Mouse (Mus musculus): ENCODE measurements at regions not wholly inside any gene's neighbourhood (a gene's known extent, or its start where the extent isn't known, plus 50 kb on each side); places are given as distances from the start of the nearest gene placed in this dataset.

DNA sequence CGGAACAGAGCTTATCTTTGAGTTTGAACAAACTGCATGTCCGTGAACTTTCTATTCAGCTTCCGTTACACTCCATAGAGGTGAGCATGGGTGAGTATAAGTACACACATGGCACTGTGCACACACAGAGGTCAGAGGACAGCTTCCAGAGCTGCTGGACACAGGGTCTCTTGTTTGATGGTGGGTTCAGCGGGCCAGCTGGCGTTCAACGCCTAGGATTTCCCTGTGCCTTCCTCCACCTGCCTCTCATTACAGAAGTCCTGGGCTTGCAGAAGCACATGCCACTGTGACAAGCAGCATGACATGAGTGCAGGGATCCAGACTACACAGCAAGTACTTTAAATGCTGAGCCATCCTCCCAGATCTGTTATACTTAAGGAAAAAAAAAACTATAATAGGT is 101.4 kb upstream of the Esrrg start:
- no peak for TF ChIP-seq CTCF (IDR thresholded peaks at IDR 0.05 in 2 of 3, conservative IDR thresholded peaks at IDR 0.05 in 1 of 3; ENCODE audit: control insufficient read depth in 1 of 3, insufficient read depth in 1 of 3, low read depth in 2 of 3, low read length in 3 of 3, poor library complexity in 1 of 3, severe bottlenecking in 1 of 3)
- TF ChIP-seq USF2 (IDR thresholded peaks at IDR 0.05; ENCODE audit: borderline replicate concordance in 1 of 2, insufficient read depth in 1 of 2, low read depth in 1 of 2, low read length in 2 of 2) = no peak
